Mouse (Mus musculus): ENCODE results near the gene Iqcd. TPM values are rescaled to one million over a fixed set of nuclear protein-coding genes. Genes with fewer than 3 reads are reported as not detected.
A peak's percentile ranks its signal among the peaks of the same experiment; 100 is the strongest.

Iqcd gene
- polyA plus RNA-seq, 1 experiment = 1.2 TPM

GRCm38 (mm10) chr5:120562956-120563913 lies 25.6 kb upstream of the Iqcd start:
- no peak for TF ChIP-seq POLR2A (IDR thresholded peaks at IDR 0.05; ENCODE audit: borderline replicate concordance, low read depth, low read length)
- TF ChIP-seq CTCF (IDR thresholded peaks at IDR 0.05; ENCODE audit: low read depth, low read length) = no peak
- H3K4me3 ChIP-seq (ENCODE audit: insufficient read depth, low read length) = no peak overlapping the region
- H3K4me1 ChIP-seq (ENCODE audit: control insufficient read depth, insufficient read depth, low read length) = peaks cover 44% of the 10 kb centered on the region
- peak overlapping the region; percentile 54 for H3K27ac ChIP-seq (ENCODE audit: insufficient read depth, low read depth, low read length)

- TF ChIP-seq POLR2A (IDR thresholded peaks at IDR 0.05; ENCODE audit: borderline replicate concordance, low read depth, low read length) (no peak), CTCF (IDR thresholded peaks at IDR 0.05; ENCODE audit: low read depth, low read length) (no peak)
- no peak overlapping the region for H3K4me3 ChIP-seq (ENCODE audit: insufficient read depth, low read length)
- peaks cover 45% of the 10 kb centered on the region for H3K4me1 ChIP-seq (ENCODE audit: control insufficient read depth, insufficient read depth, low read length)
- H3K27ac ChIP-seq (ENCODE audit: insufficient read depth, low read depth, low read length) = peak overlapping the region; percentile 11; the same call in 1 of the 2 replicates
Measured at GRCm38 (mm10) chr5:120563914-120564311, 24.9 kb upstream of the Iqcd start.

GRCm38 (mm10) chr5:120565171-120565905 lies 23.5 kb upstream of the Iqcd start:
- TF ChIP-seq POLR2A (IDR thresholded peaks at IDR 0.05; ENCODE audit: borderline replicate concordance, low read depth, low read length) (no peak), CTCF (IDR thresholded peaks at IDR 0.05; ENCODE audit: low read depth, low read length) (no peak)
- Histone ChIP-seq H3K4me3 (ENCODE audit: insufficient read depth, low read length) (no peak overlapping the region), H3K27ac (ENCODE audit: insufficient read depth, low read depth, low read length) (no peak overlapping the region), H3K4me1 (ENCODE audit: control insufficient read depth, insufficient read depth, low read length) (peaks cover 56% of the 10 kb centered on the region)

GRCm38 (mm10) chr5:120566101-120566500 lies 22.7 kb upstream of the Iqcd start:
- Histone ChIP-seq H3K4me3 (ENCODE audit: insufficient read depth, low read length) (no peak overlapping the region), H3K4me1 (ENCODE audit: control insufficient read depth, insufficient read depth, low read length) (peaks cover 64% of the 10 kb centered on the region), H3K27ac (ENCODE audit: insufficient read depth, low read depth, low read length) (no peak overlapping the region)
- TF ChIP-seq CTCF (IDR thresholded peaks at IDR 0.05; ENCODE audit: low read depth, low read length) = no peak
- TF ChIP-seq POLR2A (IDR thresholded peaks at IDR 0.05; ENCODE audit: borderline replicate concordance, low read depth, low read length) = no peak

- no peak overlapping the region for H3K27ac ChIP-seq (ENCODE audit: insufficient read depth, low read depth, low read length)
- H3K4me3 ChIP-seq (ENCODE audit: insufficient read depth, low read length) = no peak overlapping the region
- H3K4me1 ChIP-seq (ENCODE audit: control insufficient read depth, insufficient read depth, low read length) = peaks cover 69% of the 10 kb centered on the region
- no peak for TF ChIP-seq POLR2A (IDR thresholded peaks at IDR 0.05; ENCODE audit: borderline replicate concordance, low read depth, low read length)
- TF ChIP-seq CTCF (IDR thresholded peaks at IDR 0.05; ENCODE audit: low read depth, low read length) = no peak
Measured at GRCm38 (mm10) chr5:120566681-120567252, 22.0 kb upstream of the Iqcd start.

GRCm38 (mm10) chr5:120567253-120567701 lies 21.5 kb upstream of the Iqcd start:
- Histone ChIP-seq H3K27ac (ENCODE audit: insufficient read depth, low read depth, low read length) (no peak overlapping the region), H3K4me1 (ENCODE audit: control insufficient read depth, insufficient read depth, low read length) (peaks cover 68% of the 10 kb centered on the region)
- TF ChIP-seq CTCF (IDR thresholded peaks at IDR 0.05; ENCODE audit: low read depth, low read length) (no peak), POLR2A (IDR thresholded peaks at IDR 0.05; ENCODE audit: borderline replicate concordance, low read depth, low read length) (no peak)

GRCm38 (mm10) chr5:120567761-120568211 lies 21.0 kb upstream of the Iqcd start:
- Histone ChIP-seq H3K4me3 (ENCODE audit: insufficient read depth, low read length) (no peak overlapping the region), H3K4me1 (ENCODE audit: control insufficient read depth, insufficient read depth, low read length) (peaks cover 70% of the 10 kb centered on the region), H3K27ac (ENCODE audit: insufficient read depth, low read depth, low read length) (no peak overlapping the region)
- no peak for TF ChIP-seq POLR2A (IDR thresholded peaks at IDR 0.05; ENCODE audit: borderline replicate concordance, low read depth, low read length)
- no peak for TF ChIP-seq CTCF (IDR thresholded peaks at IDR 0.05; ENCODE audit: low read depth, low read length)

More at GRCm38 (mm10) chr5:120567253-120567701, 21.5 kb upstream of the Iqcd start:
- no peak overlapping the region for H3K4me3 ChIP-seq (ENCODE audit: insufficient read depth, low read length)

- Histone ChIP-seq H3K4me1 (ENCODE audit: control insufficient read depth, insufficient read depth, low read length) (peaks cover 68% of the 10 kb centered on the region), H3K27ac (ENCODE audit: insufficient read depth, low read depth, low read length) (no peak overlapping the region), H3K4me3 (ENCODE audit: insufficient read depth, low read length) (no peak overlapping the region)
- TF ChIP-seq POLR2A (IDR thresholded peaks at IDR 0.05; ENCODE audit: borderline replicate concordance, low read depth, low read length) = no peak
- no peak for TF ChIP-seq CTCF (IDR thresholded peaks at IDR 0.05; ENCODE audit: low read depth, low read length)
Measured at GRCm38 (mm10) chr5:120568336-120568768, 20.5 kb upstream of the Iqcd start.

- TF ChIP-seq CTCF (IDR thresholded peaks at IDR 0.05; ENCODE audit: low read depth, low read length) (no peak), POLR2A (IDR thresholded peaks at IDR 0.05; ENCODE audit: borderline replicate concordance, low read depth, low read length) (no peak)
- H3K27ac ChIP-seq (ENCODE audit: insufficient read depth, low read depth, low read length) = no peak overlapping the region
- peaks cover 64% of the 10 kb centered on the region for H3K4me1 ChIP-seq (ENCODE audit: control insufficient read depth, insufficient read depth, low read length)
- no peak overlapping the region for H3K4me3 ChIP-seq (ENCODE audit: insufficient read depth, low read length)
Measured at GRCm38 (mm10) chr5:120568964-120569363, 19.9 kb upstream of the Iqcd start.
